Mouse (Mus musculus): Measurements from ENCODE around the gene Arhgap25.

DNA sequence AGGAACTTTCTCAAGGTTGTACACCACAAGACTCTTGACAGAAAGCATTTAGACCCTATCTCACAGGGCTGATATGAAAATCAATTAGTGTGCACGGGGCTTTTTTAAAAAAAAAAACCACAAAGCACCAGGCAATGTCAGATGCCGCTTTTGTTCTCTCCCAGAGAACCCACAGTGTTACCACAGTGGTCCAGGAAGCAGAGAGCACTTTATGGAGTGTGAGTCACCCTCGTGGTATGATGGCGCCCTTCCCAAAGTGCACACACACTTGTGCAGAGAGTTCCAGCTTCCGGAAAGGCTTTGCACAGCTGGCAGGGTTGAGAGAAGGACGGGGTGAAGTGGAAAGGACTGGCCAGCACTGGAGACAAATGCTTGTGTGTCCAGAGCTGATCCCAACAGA is 49.4 kb upstream of the Arhgap25 start:
- TF ChIP-seq CTCF (IDR thresholded peaks at IDR 0.05; ENCODE audit: low read depth) (no peak), EP300 (IDR thresholded peaks at IDR 0.05; ENCODE audit: low read depth) (no peak)
